Mouse (Mus musculus) mesoderm, embryonic 11.5 days (tissue): ENCODE results near the gene Fuk.
"Not testable (repeated sequence)": the region's sequence is repeated elsewhere in the genome, so short reads cannot be mapped to it uniquely, and the experiment has no call there.

Source experiments
- DNase-seq: peaks from one replicate; pipeline ENCODE4 v3.0.0-alpha.2; 2012; ENCODE audit warnings: low read depth, low spot score

Fuk gene

DNA sequence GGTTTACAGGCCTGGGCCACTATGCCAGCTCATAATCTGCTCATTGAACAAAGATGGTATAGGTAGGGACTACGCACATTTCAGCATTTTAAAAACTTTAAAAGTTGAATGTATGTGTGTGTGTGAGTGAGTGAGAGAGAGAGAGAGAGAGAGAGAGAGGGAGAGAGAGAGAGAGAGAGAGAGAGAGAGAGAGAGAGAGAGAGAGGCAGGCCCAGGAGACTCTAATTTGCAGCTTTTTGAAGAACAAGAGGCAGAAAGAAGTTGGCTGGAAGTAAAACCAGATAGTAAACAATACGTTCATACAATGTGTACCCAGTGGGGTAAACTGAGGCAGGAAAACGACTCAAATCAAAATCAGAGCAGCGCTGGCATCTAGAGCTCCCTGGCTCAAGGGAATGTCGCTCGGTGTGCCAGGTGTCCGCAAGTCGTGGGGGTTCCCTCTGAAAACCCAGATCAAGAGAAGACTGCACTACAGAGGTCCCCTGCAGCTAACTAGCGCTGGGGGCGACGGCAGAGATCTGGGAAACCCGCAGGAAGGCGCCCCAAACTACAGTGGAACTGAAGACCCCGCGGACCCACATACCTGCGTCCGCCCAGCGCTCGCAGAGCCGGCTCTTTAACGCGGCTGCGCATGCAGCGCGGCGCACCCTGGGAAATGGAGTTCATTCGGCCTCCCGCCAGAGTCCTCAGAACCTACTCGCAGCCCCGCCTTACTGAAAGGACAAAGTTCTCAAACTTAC is at the start of gene Fuk:
Fuk (minus strand) TSS at position 650 of the 740 bp plus-strand sequence.
- peak; percentile 81 for DNase-seq

DNA sequence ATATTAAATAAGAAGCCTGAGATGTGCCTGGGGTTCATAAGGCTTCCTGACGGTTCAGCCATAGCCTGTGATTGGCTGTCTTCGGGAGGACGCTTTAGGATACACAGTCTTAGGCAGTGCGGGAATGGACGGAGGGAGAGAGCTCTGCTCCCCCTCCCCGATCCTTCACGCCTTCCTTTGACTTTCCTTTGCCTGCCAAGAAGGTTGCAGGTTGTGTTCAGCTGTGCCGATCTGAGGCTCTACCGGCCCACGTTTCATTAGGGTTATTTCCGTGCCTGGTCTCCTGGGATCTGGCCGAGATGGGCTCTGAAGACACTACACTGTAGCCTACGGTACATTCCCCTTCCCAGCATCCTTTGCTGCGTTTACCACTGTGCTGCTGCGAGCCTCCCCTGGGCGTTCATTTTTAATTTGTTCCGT is 47.8 kb upstream of the Fuk start:
- no peak for DNase-seq

DNA sequence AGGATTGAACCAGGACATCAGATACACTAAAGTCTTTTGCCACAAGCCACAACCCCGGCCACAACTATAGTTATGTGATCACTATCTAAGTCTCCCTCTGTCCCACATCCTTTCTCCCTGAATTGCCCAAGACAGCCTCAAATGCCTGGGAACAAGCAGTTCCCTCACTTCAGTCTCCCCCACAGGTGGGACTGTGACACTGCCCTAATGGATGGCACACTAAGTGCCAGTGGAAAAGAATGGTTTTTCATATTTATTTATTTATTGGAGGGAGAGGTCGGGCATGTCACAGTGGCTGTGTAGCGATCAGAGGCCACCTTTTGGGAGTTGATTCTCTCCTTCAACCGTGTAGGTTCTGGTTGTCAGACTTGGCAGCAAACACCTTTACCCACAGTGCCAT is 43.4 kb upstream of the Fuk start:
- DNase-seq = no peak

DNA sequence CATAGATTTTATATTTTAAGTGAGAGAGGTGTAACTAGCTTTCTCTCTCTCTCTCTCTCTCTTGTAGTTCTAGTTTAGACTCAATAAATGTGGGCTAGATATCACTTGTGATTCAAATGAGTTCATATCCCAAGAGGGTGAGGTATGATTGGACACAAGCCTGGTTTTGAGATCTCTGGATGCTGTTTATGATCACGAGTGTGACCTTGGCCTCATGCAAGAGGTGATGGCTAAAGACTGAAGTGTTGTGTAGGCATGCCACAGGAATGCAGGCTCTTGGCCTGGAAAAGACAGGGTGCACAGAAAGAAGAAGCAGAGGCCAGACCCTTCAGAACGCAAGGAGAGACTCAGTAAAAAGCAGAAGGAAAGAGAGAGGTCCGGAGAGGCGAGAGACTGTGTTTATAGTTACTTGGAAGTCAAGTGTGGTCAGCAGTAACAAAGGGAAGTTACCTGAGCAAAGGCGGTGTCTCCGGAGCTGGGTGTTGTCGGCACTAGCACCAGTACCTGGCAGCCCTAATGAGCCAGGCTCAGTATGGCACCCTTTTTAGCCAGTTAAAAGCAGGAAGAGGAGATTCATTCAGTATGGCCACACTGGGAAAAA is 42.1 kb upstream of the Fuk start:
- DNase-seq = no peak

DNA sequence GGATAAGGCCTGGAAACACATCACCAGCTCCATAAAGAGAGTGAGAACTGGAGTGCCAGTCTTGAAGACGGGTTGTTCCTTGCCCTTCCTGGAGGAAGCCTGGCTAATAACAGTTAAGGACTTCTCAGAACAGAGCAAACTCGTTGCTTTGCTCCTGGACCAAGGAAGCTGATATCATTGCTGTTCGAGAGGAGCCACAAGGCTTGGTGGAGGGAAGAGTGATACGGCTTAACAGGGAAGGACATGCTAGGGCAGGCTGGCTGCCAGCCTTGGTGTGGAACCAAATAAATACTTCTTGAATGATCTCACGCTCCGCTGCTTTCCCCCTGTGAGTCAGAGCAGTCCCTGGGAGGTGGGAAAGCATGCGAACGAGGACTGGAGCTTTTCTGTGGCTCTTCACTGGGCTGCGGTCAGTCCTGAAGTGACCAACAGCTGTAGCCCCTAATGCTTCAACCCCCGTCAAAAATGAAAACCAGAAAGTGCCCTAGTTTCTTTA is 39.2 kb upstream of the Fuk start:
- DNase-seq = no peak

DNA sequence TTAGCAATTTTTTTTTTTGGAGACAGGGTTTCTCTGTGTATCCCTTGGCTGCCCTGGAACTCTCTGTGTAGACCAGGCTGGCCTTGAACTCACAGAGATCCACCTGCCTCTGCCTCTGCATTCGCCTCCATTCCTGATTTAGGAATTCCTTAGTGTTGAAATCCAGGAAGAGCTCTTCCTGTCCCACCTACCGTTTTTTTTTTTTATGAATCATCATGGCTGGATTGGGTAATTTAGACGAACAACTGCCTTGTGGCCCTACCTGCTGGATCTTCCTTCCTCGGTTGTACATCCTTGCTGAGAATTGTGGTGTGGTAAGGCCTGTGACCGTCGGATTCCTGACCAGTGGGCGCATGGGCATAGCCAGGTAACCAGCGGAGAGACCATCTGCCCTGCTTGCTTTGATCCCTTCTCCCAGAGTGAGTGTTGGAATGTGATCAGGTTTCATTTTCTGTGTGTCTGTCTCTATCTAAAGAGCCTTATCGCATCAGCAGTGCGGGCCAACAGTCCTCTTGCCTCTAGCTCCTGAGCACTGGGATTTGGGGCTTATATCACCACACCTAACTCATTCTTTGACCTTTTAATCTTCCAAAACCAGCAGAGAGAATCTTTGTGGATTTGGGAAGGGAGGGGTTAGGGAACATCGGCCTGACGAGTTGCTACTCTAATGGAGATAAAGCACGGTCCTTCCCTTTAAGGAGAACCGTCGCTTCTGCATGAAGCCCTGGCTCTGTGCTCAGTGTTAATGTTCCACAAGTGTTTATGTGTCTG is 38.6 kb upstream of the Fuk start:
- no peak for DNase-seq

DNA sequence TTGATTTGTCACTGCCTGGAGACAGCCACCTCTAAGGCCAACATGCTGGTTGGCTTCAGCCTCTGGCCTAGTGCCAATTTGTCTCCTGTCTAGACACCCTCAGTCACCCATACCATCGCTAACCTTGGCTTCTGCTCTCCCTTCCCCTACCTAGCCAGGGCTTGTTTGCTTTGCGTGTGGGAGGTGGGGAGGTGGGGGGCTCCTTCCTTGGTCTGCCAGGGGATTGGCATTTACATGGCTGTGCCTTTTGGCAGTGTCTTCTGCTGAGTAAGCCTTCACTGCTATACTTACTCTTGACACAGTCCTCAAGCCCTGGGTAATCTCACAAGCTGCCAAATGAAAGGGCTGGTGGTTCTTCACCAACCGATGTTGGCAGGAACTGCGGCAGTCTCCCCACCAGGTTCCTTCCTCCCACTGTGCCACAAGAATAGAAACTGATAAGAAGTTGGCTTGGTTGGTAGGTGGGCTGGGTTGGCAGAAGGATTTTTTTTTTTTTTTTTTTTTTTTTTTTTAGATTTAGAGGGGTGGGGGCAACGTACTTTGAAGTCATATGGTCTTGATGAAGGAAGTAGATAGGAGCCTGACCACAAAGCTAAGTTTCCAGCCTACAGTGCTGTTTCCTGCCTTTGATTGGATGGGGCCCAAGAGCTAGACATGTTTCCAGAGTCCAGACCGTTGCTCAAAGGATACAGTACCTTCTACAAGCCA is 36.7 kb upstream of the Fuk start:
- no peak for DNase-seq

DNA sequence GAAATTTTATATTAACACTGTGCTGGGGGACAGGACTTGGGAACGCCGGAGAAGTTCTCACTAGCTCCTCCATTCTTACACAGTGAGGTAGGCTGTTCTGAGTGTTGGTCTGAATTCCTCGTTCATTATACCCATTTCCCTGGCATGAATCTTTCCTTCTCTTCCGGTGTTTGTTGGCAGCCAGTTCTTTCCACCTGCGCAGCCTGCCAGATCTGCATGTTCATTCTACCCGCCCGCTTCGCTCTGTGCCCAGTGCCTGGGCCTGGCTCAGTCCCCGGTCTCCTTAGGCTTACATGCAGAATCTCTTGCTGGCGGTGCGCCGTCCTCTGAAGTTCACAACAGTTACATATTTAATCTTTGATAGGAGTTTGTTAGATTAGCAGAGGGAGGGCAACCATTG is 33.9 kb upstream of the Fuk start:
- DNase-seq = no peak

DNA sequence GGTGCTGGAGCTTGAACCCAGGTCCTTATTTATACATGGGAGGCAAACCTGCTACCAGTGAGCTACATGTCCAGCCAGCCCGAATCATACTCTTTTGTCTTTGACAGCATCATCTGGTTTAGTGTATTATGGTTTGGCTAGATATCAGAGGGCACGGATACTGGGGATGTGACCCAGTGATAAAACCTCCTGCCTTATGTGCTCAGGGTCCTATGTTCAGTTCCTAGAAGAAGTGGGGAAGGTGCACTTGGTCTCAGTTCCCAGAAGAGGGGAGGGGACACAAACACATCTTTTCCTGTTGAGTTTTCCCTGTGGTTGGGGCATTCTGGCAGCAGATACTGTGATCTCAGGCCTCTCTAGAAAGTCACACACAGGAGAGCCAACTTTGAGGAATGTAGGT is 31.0 kb upstream of the Fuk start:
- DNase-seq = no peak

DNA sequence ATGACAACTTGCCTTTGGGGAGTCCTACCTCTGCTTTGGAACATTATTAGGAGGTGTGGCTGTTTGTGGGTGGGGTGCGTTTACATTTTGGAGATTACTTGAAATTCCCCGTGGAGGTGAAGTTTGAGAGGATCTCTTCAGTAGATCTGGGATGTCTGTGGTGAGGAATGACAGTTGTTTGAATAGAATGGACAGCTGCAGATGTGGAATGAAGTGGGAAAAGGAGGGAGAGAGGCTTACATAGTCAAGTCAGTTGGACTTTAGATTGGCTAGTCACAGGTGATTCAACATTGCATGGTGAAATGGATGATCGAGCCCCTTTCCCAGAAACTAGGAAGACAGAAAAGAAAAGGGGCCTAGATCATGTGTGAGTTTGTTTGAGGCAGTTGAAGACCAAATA is 30.2 kb upstream of the Fuk start:
- DNase-seq = no peak

DNA sequence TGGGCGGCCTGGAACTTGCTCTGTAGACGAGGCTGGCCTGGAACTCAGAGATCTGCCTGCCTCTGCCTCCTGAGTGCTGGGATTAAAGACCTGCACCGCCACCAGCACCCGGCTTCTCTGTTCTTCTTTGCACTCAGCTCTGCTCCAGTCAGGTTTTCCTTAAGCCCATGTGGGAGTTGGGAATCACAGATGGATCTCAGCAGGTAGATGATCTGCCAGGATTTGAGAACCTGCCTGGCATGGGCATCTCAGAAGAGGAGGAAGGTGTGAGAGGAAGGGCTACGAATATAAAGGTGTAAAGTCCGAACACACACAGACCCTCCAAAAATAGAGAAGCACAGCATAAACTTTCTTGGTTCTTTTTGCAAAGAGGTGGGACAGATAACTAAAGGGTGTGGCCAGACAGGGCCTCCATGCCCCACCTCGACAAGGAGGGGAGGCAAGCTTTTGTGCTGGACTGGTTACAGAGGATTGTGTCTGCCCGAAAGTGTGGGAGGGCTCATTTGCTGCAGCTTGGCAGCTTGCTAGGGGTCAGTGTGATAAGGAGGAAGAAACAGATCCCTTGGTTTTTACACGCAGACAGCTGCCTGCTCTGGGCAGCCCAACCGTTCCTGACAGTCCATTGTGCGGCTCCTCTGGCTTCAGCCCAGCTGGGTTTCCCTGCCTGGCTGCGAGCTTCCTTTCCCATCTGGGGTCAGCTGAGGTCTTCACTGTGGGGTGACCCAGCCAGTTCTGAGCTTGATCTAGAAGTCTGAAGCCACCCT is 29.1 kb upstream of the Fuk start:
- no peak for DNase-seq

DNA sequence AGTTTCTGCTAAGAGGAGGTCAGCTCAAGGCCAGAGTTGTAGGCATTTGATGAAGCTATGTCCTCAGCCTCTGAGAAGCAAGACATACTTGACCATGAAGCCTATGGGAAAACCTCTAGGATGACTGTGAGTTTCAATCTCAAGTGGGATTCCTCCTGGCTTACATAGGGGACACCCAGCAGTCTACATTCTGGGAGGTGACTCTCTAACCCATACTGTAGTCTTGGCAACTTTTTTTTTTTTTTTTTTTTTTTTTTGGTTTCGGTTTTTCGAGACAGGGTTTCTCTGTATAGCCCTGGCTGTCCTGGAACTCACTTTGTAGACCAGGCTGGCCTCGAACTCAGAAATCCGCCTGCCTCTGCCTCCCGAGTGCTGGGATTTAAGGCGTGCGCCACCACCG is 27.4 kb upstream of the Fuk start:
- DNase-seq = not testable (repeated sequence)

DNA sequence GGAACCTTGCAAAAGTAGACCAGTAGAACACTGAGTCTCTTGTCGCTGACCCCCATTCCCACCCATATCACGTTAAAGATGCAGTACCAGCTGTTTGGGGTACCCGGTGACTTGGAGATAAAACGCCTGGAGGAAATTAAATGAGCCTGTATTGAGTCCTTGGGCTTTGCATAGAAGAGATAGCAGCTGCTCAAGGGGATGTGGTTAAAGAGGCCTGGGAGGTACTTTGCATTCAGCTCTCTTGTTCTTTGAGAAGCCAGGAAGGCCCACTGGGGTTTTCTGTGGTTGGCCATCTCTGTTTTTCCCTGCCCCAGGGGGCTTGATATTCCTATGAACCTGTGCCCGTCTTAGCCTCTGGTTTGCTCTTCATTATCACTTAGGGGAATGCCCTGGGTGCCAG is 26.8 kb upstream of the Fuk start:
- DNase-seq = no peak

DNA sequence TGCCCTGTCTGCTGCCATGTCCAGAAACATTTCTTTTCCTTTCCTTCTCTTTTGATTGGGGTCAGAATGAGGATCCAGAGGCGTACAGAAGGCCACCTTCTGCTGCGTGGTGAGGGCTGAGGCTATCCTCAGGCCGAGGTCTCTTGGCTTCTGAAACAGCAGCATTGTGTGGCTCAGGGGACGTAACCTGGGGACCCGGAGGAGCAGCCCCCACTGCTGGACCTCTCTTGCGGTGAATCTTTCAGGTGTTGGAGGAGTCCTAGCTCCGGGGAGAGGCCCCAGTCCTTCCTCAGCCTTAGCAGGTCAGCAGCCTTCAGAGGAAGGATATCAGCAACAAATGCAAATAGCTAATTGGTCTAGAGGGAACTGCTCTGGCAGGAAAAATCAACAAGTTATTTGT is 26.1 kb upstream of the Fuk start:
- no peak for DNase-seq

DNA sequence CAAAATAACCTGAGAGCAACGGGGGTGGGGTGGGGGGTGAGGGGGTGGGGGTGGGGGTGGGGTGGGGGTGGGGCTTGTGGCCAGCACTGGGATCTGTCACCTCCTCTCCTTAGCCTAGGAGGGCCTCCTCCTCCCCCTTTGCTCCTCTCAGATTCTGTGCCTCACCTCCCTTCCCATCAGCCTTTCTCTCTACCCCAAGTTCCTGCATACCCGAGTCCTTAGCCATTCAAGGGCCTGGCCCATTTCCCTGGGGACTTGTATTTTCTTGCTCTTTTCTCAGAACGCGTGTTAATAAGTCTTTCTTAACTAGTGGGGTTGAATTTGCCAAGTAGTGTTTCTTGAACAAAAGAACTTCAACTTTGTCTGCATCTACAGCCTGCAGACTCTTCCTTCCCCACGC is 24.4 kb upstream of the Fuk start:
- no peak for DNase-seq

DNA sequence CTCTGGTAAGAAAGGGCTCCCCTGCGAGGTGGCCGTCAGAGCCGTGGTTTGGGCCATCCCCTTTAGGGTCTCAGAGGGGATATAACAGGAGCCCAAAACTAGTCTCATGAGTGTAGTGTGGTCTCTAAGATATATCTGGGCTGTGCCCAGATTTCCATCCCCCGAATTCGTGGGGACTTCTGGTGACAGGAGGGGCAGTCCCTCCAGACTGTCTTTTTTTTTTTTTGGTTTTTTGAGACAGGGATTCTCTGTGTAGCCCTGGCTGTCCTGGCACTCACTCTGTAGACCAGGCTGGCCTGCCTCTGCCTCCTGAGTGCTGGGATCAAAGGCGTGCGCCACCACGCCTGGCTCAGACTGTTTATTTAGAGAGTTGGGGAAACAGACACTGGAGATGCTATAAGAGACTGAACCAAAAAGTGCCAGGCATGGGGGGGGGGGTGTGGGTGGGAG is 23.4 kb upstream of the Fuk start:
- DNase-seq = no peak

DNA sequence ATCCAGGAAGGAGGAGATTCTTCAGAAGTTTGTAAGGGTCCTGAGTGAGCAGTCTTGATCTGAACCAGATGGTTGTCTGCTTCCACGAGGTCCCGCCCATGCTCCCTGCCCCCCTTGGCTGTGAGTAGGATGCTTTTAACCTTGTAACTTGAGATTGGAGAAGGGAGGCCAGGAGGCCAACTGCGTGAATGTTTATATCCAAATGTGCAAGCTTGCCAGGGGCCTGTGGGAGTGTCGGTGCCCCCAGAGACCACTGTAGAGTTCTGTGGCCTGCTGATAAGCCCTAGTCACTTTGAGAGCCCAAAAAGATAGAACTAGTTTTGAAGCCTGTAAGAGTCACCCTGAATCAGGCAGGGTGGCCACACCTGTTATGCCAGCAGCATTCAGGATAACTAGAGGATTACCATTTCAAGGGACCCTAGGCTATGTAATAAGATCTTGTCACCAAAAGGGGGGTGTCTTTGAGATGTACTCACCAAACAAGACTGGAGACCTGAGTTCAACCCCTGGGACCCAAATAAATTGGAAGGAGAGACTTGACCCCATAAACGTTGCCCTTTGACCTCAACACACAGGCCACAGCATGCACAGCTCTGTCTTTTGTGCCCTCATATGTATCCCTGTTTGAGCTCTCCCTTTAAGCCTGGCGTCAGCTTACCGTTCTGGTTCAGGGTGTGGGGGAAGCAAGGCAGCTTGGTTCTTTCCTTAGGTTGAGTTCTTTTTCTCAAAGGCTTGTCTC is 19.4 kb upstream of the Fuk start:
- DNase-seq = peak; percentile 82

DNA sequence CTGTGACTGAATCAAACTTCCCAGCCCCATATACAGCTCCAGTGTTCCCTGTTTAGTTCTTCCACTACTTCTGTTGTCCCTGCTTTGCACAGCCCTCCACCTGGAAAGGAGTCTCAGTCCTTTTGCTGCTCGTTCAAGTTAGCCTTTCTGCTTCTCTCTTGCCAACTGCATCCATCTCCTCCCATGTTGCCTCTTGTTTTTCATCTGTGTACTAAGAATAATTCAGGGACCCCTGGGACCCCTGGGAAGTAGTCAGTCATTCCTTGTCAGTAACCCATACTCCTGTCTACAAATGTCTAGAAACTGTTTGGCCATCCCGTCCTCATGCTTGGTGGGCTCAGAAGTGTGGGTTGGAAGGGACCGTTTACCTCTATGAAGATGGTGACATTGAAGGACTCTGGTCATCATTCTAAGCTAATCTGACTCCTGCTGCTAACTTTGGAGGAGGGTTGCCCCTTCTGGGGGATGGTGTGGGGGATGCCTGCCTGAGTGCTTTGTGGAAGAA is 18.5 kb upstream of the Fuk start:
- no peak for DNase-seq

DNA sequence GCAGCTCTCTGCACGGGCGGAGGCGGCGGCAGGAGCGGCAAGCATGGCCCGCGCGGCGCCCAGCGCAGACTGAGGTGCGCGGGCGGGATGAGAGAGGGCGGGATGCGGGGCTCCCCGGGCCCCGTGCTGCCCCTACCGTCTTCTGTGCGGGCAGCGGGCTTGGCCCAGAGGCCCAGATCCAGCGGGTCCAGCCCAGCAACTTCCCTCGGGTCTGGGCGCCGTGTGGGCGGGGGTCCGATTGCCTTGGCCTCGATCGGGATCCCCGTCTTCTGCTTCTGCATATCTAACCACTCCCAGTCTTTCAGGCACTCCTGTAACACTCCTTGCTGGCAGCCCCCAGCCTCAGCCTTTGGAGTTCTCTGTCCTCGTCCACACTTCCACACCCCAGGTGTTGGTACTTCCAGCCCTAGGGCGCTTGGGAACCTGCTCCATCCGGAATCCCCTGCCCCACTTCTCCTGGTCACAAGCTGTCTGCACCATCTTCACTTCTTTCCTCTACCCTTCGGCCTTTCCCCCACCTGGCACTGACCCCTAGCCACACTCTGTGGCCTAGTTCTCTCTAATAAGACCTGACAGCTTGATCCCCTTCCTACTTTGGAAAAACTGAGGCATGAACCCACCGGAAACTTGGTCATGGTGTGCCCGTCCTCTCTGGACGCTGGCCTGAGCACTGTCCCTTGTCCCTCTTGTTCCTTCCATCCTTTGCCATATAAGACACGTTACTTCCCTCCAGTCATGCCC is 17.9 kb upstream of the Fuk start:
- DNase-seq = no peak
